Mouse (Mus musculus) cerebellum, adult 11 months (tissue): Measurements from ENCODE around the gene Lyz1.
"Not testable (repeated sequence)": the region's sequence is repeated elsewhere in the genome, so short reads cannot be mapped to it uniquely, and the experiment has no call there.

Source experiments
- DNase-seq: peaks from one replicate; pipeline ENCODE4 v3.0.0; 2022

Lyz1 gene

DNA sequence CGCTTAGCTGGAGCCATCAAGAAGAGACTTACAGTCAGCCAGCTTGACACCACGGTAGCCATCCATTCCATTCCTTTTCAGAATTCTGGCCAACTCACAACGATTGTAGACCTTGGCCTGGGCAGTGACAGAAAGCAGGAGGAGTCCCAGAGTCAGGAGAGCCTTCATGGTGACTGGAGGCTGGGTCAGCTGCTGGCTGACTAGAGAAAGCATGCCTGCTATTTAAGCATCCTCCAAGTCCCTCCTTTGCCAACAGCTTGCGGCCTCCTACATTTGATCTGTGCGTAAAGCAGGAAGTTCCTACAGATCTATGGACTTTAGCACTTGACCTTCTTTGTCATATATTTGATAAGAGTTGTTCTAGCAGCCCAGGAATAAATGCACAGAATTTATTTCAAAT lies at the start of gene Lyz1:
TSS of gene Lyz1 (minus strand) at position 198 of the 400 bp plus-strand sequence.
- DNase-seq: no peak

DNA sequence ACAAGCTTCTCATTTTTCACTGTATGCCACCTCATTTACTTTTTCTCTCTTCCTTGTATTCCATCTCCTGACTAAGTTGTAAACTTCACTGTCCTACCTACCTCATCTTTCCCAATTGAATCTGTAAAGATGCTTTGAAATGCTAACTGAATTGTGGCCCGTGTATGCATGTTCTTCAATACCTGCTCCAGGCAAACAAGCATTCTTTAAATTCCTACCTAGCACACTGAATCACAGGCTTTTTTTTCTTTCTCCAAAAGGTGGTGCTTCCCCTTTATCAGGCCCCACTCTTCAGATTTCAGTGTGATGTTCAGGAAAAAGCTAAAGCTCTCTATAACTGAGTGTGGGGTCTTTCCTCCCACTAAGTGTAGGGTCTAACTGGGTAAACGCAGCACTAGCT lies 49.7 kb upstream of the Lyz1 start:
- DNase-seq: no peak

DNA sequence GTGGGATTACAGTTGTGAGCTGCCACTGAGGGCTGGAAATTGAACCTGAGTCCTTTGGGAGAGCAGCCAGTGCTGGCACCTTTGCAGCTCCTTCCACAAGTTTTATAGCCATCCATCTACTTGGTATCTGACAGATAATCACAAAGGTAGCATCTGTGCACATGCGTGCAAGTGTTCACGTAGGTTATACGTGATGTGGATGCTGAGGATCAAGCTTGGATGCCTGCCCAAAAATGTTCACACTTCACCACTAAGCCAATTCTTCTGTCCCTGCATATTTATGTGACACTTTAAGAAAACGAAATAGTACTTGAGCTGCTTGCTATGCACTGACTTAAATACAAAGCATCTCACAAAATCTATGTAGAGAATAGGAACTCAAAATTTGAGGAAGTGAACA lies 48.4 kb upstream of the Lyz1 start:
- DNase-seq: no peak

DNA sequence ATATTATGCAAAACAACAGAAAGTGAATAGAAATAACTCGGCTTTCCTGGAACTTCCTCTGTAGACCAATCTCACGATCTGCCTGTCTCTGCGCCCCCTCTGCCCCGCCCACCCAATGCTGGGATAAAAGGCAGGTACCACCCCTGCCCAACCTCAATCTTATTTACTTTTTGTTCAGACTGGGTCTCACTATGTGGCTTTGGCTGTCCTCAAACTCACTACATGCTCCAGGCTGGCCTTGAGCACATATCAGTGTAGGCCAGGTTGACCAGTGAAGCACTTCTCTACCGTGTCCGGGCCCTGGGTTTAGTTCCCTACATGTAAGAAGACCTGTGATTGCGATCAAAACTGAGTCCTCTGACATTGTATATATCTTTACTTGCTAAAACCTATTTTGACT lies 46.6 kb upstream of the Lyz1 start:
- DNase-seq: no peak

DNA sequence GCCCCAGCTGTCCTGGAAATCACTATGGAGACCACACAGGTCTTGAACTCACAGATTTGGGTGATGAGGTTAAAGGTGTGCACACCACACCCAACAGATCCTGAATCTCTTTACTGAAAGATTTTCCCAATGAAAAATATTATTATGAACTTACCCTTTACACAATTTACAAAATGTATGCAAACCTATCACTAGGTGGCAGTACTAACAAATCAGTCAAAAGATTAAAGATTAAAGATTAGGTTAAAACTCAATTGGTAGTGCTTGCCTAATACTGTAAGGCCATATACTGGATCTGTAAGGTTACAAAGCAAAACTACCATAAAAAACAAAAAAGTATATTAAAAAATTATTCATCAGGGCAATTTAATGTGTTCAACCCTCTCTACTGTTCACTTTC lies 45.3 kb upstream of the Lyz1 start:
- no peak for DNase-seq

DNA sequence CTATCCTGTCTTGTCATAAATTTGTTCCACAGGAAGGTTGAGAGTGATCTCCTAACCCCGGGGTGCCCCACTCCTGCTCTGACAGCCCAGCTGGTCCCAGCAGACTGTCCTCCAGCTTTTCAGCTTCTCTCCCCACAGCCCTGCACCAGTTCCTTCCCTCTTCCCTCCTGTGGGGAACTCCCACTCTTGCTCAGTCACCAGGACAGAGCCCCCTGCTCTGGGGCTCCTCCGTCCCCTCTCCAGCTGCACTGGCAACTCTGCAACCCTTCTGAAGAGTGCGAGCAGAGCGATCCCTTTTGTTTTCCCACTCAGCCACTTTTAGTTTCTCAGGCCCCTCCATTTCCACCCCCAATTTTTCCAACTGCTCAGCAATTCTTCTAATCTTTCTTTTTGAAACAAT lies 43.0 kb upstream of the Lyz1 start:
- DNase-seq: no peak

DNA sequence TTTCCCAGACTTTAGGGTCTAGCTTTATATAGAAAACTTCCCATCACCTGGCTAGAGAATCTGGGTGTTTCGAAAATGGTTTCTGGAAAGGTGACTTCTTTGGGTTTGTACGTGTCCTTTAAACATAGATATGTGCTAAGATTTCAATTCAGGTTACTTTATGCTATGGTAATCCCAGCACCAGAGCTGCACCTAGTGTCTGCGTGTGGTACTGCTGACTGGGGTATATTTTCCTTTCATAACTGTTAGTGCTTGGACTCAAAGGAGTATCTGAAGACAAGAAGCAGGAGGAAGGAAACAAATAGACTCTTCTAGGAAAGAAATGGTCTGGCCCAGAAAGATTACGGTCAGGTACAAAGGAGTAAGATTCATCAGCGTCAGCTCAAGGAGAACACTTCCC lies 37.9 kb upstream of the Lyz1 start:
- no peak for DNase-seq

DNA sequence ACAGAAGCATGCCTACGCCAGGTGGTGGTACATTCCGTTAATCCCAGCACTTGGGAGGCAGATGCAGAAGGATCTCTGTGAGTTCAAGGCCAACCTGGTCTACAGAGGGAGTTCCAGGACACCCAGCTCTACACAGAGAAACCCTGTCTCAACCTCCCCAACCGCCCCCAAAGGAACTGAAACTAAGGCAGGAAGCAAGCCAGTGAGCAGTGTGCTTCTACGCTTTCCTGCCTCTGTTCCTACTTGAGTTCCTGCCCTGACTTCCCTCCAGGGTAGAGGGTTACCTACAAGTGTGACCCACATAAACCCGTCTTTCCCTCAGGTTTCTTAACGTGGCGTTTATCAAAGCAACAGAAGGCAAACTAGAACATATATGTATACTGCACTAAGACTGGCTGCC lies 31.1 kb upstream of the Lyz1 start:
- no peak for DNase-seq

DNA sequence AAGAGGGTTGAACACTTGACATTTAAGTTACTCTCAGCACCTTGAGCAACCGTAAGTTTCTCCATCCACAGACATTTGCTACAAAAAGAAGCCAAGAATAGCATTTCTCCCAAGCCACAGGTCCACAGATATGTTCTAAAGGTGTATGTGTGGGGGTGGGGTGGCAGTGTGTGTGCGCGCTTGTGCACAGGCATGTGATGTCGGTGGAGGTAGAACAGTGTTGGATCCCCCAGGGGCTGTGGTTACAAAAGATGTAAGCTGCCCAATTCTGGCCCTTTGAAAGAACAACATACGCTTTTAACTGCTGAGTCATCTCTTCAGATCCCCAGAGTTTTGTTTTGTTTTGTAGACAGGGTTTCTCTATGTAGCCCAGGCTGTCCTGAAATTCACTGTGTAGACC lies 30.0 kb upstream of the Lyz1 start:
- DNase-seq: no peak

DNA sequence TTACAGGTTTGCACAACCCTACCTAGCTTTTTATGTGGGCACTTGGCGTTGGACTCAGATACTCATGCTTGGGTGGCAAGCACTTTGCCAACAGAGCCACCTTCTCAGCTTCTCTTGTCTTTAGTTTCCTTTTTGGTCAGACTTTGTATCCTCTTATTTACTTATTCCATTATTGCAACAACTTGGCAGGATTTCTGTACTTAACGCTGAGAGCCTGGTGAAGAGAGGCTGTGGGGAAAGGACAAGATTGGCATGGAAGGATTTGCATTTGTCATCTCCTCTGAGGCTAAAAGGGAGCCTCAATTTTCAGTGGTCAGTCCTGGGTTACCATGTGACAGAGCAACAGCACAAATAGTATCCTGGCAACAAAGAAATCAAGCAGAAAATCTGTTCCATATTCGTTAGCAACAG lies 27.9 kb upstream of the Lyz1 start:
- no peak for DNase-seq

DNA sequence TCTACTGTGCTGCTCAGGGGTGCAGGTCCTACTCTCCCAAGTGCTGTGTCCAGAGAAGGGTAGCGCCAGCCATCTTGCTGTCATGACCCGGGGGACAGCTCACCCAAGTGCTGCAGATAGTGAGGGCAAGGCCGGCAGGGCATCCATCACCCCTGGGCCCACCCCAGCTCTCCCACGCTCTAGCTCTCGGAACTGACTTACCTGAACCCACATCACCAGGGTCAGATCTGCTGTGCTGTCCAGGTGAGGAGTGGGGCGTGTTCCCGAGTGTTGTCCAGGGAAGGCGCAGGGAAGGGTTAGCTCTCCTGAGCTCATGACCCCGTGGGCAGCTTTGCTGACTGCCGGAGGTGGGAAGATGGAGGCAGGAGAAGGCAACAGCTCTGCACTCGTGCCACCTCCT lies 23.7 kb upstream of the Lyz1 start:
- DNase-seq: no peak

DNA sequence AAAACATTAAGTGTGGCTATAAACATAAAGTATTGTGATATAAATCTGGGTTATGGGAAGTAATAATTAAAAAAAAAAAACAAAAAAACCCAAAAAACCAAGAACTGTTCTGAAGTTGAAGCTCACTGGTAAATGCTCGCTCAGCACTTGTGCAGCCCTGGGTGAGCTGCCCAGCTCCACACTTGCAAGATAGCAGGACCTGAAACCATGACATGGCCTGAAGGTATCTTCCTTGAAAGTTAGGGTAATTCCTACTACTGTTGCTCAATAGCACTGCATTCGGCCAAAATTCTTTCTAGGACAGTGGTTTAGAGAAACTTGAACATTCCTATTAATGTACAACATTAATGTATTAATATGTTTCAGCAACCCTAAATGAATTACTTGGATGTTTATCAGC lies 20.5 kb upstream of the Lyz1 start:
- DNase-seq: no peak

DNA sequence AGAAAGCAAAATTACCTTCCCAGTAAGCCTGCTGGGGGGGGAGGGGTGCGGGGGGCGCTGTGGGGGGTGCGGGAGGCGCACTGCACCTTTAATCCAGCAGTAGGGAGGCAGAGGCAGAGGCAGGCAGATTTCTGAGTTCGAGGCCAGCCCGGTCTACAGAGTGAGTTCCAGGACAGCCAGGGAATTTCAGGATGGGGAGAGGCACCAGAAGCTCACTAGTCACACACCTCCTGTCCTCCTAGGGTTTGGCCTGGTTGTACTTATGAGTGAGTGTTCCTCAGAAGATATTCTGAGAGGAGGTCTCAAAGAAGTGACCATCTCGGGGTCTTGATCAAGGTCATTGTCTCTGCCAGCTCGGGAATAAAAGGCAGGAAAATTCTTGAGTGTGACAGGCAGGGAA lies 19.5 kb upstream of the Lyz1 start:
- no peak for DNase-seq

DNA sequence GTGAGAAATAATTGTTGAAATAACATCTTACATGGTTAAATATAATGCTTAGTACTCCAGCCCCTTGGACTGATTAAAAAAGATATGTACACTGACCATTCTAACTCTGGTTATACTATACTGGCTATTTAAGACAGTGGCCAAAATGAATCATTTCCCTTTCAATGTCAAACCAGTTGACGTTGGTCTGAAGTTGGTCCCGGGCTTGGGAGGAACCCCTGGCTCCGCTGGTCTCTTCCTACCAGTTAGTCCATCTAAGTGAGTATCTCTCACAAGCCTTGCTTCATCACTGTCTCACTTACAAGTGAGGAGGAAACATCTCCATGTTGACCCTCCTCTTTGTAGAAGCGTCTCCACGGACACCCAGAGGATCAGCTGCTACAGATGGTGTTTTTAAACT lies 11.7 kb upstream of the Lyz1 start:
- no peak for DNase-seq

DNA sequence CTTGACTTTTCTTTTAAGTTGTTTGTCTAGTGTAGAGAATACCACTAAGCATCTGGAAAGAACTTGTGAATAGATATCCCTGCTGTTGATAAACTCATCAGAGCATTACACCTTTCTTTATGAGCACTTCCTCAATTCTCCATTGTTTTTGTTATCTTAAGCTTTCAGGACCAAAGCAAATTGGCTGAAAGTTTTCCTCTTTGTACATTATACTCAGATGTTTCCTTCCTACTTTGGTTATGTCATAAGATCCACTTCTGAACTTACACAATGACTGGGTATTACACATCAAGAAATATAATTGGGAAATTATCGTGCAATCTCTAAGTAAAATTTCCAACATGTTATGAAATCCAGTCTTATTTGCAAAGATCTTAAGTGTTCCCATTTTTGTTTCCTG lies 9.0 kb upstream of the Lyz1 start:
- no peak for DNase-seq

DNA sequence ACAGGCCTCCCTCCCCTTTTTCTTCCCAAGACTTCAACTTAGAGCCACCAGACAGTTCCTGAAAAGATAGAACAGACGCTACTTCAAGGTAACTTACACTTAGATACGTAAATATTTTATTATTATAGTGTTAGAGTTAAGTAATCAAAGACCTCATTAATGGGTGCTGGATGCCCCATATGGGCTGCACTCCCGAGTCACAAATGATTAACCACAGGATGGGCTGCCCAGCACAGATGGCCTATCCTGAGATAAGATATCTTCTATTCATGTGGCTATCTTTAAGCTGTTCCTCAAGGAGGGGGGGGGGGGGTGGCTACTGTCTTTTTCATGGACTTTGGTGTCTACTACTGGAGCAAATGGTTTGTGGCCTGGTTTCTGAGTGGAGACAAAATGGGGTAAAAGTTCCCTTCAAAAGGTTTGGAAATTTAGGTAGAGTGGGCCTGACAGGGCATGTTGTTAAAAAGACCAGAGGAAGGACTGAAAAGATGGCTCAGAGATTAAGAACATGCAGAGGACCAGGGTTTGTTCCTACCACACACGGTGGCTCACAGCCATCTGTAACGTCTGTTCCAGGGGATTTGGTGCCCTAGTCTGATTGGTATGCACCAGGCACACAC lies 7.3 kb upstream of the Lyz1 start:
- no peak for DNase-seq

DNA sequence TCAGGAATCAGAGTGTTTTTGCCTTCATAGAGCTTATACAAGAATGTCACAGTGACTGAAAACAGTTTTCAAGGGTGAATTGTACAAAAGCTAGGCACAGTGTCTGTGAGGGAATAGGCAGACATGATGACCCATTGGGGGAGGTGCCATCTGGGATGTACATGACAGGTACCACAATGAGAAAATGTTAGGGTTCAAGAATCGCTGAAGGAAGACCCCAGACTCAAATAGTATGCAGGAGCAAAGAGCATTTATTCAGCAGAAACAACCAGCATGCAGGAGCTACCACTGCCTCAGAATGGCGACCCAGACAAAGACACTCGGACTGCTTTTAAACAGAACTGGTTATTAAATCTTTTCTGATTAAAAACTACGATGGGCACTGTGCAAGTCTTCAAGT lies 6.4 kb upstream of the Lyz1 start:
- DNase-seq: no peak

DNA sequence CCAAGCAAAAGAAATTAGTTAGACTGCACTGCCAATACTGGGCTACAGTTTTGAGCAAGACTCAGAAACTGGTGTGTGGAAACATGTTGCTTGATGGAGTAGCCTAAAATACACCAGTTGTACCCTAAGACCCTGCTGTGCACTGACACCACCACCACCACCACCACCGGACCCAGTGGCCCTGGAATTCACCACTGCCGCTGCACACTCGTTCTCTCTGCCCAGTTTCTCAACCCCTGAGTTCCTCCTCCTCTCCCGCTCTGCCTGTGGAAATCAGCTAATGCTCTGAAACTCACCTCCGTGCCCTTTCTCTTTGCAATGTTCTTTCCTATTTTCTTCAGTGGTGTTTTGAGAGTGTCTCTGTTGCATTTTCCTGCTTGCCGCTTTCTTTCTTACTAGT lies 5.7 kb upstream of the Lyz1 start:
- no peak for DNase-seq

DNA sequence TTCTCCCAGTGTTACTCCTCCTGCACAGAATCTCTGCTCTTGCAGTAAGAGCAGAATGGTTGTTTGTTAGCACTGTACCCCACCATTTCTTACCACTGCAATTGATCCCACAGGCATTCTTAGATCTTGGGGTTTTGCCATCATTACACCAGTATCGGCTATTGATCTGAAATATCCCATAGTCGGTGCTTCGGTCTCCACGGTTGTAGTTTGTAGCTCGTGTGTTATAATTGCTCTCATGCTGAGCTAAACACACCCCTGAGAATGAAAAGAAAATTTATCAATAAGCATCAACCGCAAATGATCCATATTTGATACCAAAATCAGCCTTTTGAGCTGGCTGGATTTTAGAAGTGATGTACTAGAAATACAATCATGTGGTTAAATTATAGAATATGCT lies 1.7 kb downstream of the Lyz1 start:
- not testable (repeated sequence) for DNase-seq

DNA sequence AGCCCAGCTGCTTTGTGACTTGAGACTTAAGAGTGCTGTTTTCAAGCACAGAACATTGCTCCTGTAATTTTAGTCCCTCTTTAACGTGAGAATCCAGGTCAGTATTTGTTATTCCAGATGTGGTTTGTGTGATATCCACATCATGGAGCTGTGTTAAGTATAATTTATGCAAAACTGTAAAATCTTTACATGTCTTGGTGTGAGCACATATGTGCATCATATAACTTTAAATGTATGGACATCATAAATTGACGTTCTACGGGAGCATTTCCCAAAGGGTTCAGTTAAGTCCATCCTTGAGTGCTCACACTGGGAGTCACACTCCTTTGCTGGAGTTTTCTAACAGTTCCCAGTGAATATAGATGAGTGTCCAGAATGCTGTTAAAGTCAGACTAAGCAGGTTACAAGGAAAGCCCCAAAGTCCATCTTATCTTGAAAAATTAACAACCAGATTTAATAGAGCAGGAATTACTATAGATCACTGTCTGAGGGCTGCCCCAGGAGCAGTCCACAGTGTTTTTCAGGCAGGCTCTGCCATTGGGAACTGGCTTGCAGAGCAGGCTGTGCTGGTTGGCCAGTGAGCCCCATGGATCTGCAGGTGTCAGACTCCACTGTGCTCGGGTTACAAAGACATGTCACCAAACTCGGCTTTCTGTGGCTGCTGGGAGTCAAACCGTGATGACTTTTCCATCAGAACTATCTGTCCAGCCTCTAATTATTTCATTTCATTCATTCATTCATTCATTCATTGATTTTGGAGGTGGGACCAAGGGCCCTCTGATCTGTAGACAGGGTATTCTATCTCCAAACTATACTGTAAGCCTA lies 2.4 kb downstream of the Lyz1 start:
- no peak for DNase-seq

DNA sequence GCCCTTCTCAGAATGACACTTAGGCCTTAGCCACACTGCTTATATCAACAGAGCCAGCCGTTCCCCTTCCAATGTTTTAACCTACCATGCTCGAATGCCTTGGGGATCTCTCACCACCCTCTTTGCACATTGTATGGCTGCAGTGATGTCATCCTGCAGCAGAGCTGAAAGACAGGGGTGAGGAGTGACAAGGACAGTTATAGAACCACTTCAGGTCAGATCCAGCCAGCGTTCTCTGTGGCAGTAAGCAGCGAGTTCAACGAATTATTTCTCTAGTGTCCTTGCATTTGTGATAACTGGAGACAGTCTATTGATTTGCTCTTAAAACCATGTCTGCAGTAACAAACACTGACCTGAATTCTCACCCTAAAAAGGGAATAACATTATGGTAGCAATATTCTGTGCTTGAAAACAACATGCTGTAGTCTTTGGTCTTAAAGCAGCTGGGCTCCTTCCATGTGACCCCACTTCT lies 3.6 kb downstream of the Lyz1 start:
- not testable (repeated sequence) for DNase-seq

DNA sequence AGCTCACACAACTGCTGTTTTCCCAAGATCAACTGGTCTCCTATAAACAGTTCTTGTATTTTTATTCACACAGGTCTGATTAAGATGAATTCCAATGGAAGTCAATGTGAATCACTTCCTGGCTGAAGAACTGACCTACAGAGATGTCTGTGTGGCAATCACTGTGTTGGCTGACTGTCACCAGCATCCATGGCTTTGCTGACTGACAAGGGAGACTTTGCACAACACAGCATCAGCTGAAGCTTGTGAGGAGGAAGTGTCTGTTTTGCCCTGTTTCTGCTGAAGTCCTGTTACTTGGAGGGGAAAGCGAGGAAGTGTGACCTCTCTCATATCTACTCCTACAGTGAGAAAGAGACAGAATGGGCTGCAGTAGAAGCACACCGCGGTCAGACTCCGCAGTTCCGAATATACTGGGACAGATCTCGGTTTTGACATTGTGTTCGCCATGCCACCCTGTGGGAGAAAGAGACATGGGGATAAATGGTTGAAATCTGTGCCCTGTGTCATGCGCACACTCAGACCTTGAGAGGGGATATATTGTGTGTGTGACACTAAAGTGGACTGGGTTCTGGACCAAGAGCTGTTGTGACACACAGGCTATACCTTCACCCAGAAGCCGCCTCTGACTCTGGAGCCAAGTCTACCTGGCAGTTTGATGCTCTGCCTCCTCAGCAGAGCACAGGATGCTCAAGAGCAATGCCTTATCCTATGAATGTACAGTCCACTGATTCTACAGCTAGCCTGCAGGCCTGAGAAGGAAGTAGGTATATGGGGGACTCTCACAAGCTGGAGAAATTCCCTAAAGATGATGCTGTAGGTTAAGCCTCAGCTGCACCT lies 4.3 kb downstream of the Lyz1 start:
- no peak for DNase-seq

DNA sequence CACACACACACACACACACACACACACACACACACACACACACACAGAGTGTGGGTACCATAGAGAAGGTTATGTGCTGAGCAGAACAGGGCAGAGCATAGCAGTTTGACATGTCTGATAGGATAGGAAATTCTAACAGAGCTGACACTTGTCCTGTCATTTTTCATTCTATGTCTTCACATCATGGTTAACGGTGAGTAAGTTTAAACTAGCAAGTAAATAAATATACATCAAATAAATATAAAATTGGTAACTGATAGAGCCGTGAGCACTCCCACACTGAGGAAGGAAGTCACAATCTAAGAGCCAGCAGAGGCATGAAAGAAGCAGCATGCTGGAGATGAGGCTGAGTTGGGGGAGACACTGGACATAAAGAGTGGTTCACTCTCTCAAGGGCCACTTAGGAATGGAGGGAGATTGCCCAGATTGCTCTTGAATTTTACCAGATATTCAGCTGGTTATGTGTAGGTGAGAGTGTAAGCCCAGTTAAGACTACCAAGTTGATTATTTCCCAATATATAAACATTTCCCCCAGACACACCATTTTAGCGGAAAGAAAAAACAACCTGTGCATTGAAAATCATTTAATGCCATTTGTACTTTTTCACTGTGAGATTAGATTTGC lies 5.3 kb downstream of the Lyz1 start:
- no peak for DNase-seq
